Mouse (Mus musculus) heart, embryonic 13.5 days (tissue): ENCODE measurements around the gene Efnb1. TPM values are rescaled to one million over a fixed set of nuclear protein-coding genes. Genes with fewer than 3 reads are reported as not detected.
A peak's percentile ranks its signal among the peaks of the same experiment; 100 is the strongest.

Experiments
- ATAC-seq: fragments of 200-750 bp; cut with Nextera tagmentation; 2 replicates; pipeline ENCODE4 v1.8.0; 2017; ENCODE audit warnings: moderate TSS enrichment; ENCODE audit not compliant: insufficient number of reproducible peaks, low FRiP score, low TSS enrichment; ENCODE audit errors: extremely low read depth
- H3K27ac ChIP-seq: fragments of 300-500 bp; sonication (generic); replicated peaks from 2 replicates; pipeline ENCODE4 v1.5.1; 2015; ENCODE audit warnings: moderate library complexity, mild to moderate bottlenecking, inconsistent platforms
- H3K27me3 ChIP-seq: fragments of 300-500 bp; sonication (generic); replicated peaks from 2 replicates; pipeline ENCODE4 v1.6.1; 2015; ENCODE audit warnings: mild to moderate bottlenecking, inconsistent platforms
- H3K36me3 ChIP-seq: fragments of 300-500 bp; sonication (generic); 2 replicates; pipeline ENCODE4 v1.6.1; 2015; ENCODE audit warnings: mild to moderate bottlenecking, inconsistent platforms
- H3K4me1 ChIP-seq: fragments of 300-500 bp; sonication (generic); 2 replicates; pipeline ENCODE4 v1.6.1; 2015; ENCODE audit warnings: inconsistent platforms
- H3K4me2 ChIP-seq: fragments of 300-500 bp; sonication (generic); 2 replicates; pipeline ENCODE4 v1.6.1; 2015; ENCODE audit warnings: inconsistent platforms, mild to moderate bottlenecking, moderate library complexity
- H3K4me3 ChIP-seq: fragments of 300-500 bp; sonication (generic); 2 replicates; pipeline ENCODE4 v1.5.1; 2015; ENCODE audit warnings: moderate library complexity, mild to moderate bottlenecking, inconsistent platforms
- H3K9ac ChIP-seq: fragments of 300-500 bp; sonication (generic); 2 replicates; pipeline ENCODE4 v1.6.1; 2015; ENCODE audit warnings: inconsistent platforms, mild to moderate bottlenecking, moderate library complexity
- H3K9me3 ChIP-seq: fragments of 300-500 bp; sonication (generic); 2 replicates; pipeline ENCODE4 v1.6.1; 2016; ENCODE audit warnings: inconsistent platforms
- WGBS: fragments of 180-500 bp; shearing (Covaris S2); methylation state at CpG from one replicate; pipeline ENCODE4 v1.1.7; 2015; ENCODE audit warnings: mixed read lengths; 5-methylcytosine and 5-hydroxymethylcytosine counted together
- polyA plus RNA-seq: library from polyadenylated mRNA; unstranded; fragments of >200 nt; fragmentation: Nextera tagmentation; extraction: Ambion mirVana; gene quantifications from 2 replicates; pipeline ENCODE4 v1.2.1, GENCODE M21; 2015

The Efnb1 gene
- polyA plus RNA-seq, 1 experiment from 2014 or later: 20.8 TPM

DNA sequence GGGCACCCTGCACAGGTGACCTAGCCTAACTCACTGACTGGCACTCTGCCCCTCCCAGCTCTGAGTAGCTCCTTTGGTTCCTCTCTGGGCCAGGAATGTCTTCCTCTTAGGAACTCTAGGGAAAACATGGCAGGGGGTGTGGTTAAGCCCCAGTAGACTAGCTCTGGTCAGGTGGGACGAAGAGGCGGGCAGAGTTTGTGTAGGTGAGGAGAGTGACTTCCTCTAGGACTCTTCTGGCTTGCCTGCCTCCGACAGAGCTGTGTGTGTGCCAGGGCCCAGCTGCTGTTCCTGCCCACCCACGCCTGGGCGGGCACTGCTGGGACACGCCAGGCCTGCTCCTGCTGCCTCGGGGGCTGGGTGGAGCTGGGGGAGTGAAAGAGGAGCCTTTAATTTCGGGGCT lies 5.1 kb downstream of the Efnb1 start:
- Histone ChIP-seq H3K27ac (no peak overlapping the region), H3K9ac (0 out of 2 replicates have a peak overlapping the region, but pooled peaks have one; percentile 24), H3K4me2 (peak overlapping the region; percentile 73), H3K4me3 (0 out of 2 replicates have a peak overlapping the region, but pooled peaks have one; percentile 74), H3K36me3 (peaks cover 13% of the 10 kb centered on the region), H3K9me3 (no peaks in the 10 kb centered on the region), H3K27me3 (peaks cover 25% of the 10 kb centered on the region; the same call in 1 of the 2 replicates), H3K4me1 (peaks cover 50% of the 10 kb centered on the region)
- no peak for ATAC-seq
- WGBS: 64% methylated on average over 8 of the region's 8 CpGs

DNA sequence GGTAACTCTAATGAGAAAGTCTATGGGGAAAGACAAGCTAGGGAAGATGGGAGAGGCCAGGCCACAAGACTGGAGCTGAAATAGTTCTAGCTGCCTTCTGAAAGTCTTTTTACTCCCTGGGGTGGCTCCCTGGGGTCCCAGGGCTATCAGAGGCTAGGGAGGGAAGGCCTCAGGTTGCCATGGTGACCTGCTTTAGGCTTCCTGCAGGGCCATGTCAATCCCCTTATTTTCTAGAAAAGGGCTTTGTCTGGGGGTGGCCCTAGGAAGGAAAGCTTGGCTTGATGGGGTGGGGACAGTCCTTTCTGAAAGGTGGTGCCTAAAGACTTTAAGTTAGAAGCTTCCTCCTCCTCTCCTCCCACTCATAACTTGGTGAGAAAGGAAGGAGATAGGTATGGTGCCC lies 6.0 kb downstream of the Efnb1 start:
- Histone ChIP-seq H3K4me1 (peaks cover 50% of the 10 kb centered on the region), H3K9me3 (no peaks in the 10 kb centered on the region), H3K4me3 (no peak overlapping the region), H3K27ac (no peak overlapping the region), H3K27me3 (peaks cover 25% of the 10 kb centered on the region; the same call in 1 of the 2 replicates), H3K4me2 (peak overlapping the region; percentile 73; the same call in 1 of the 2 replicates), H3K9ac (no peak overlapping the region; the same call in 1 of the 2 replicates), H3K36me3 (peaks cover 21% of the 10 kb centered on the region)
- ATAC-seq: no peak

DNA sequence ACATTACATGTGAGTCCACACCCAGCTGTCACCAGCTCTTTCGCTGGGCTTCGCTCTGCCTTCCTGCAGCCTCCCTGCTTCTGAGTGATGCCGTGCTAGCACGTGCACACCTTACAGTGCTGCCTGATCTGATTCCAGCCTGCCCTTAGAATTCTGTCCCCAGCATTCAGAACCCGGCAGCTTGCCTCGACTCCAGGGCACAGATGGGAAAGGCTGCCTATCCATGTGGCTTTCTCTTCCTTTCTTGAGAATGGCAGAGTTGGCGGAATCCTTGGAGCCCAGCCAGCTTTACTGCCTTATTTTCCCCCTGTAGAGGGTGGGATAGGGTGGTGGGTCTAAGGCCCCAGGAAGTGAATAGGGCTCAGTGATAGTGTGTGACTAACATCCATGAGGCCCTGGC lies 9.6 kb downstream of the Efnb1 start:
- no peak overlapping the region for H3K4me2 ChIP-seq
- no peak overlapping the region for H3K9ac ChIP-seq
- peaks cover 36% of the 10 kb centered on the region for H3K4me1 ChIP-seq
- no peak overlapping the region for H3K27ac ChIP-seq
- no peaks in the 10 kb centered on the region for H3K9me3 ChIP-seq
- no peak for ATAC-seq
- H3K36me3 ChIP-seq: peaks cover 53% of the 10 kb centered on the region
- H3K27me3 ChIP-seq: peaks cover 12% of the 10 kb centered on the region; the same call in 1 of the 2 replicates
- WGBS: 79% methylated on average over 7 of the region's 7 CpGs
- no peak overlapping the region for H3K4me3 ChIP-seq

DNA sequence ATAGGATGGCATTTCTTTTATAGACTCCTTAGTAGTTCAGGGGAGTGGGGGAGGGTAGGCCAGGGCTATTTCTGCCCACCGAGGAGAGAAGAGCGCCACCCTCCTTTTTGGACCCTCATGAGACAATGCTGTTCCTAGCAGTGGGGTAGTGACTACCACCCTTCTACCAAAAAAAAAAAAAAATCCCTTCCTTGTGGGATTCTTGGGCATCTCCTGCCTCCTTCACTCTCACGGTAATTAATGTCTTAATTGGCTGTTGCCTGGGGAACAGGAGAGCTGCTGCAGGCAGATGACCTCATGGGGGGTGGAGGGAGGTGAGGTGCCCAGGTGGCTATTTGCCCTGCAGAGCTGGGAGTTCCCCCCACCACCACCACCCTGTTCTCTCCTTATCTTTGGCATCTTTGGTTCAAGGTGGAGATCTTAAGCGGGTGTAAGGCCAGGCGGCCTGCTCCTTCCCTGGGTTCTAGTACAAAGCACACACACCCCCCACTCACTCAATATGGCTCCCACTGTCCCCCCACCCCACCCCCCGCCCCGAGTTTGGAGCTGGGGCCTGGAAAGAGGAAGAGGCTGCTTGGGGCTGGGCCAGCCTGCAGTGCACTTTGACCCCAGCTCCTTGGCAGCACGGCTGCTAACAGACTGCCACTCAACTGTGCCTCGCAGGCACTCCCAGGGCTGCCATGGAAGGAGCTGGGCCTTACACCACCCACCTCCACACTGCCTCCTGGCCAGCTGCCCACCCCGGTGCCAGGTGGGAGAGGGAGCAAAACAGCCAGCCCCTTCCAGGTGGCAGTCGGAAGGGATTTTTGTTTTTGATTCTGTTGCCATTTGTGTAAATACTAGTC lies 12.4 kb downstream of the Efnb1 start:
- H3K4me2 ChIP-seq: no peak overlapping the region
- 0 out of 2 replicates have a peak, but pooled peaks cover 15% of the 10 kb centered on the region for H3K4me1 ChIP-seq
- ATAC-seq: no peak
- no peak overlapping the region for H3K4me3 ChIP-seq
- H3K9ac ChIP-seq: no peak overlapping the region
- peaks cover 55% of the 10 kb centered on the region for H3K36me3 ChIP-seq
- 66% methylated on average over 11 of the region's 11 CpGs for WGBS
- no peak overlapping the region for H3K27ac ChIP-seq
- peaks cover 25% of the 10 kb centered on the region for H3K27me3 ChIP-seq
- H3K9me3 ChIP-seq: no peaks in the 10 kb centered on the region

DNA sequence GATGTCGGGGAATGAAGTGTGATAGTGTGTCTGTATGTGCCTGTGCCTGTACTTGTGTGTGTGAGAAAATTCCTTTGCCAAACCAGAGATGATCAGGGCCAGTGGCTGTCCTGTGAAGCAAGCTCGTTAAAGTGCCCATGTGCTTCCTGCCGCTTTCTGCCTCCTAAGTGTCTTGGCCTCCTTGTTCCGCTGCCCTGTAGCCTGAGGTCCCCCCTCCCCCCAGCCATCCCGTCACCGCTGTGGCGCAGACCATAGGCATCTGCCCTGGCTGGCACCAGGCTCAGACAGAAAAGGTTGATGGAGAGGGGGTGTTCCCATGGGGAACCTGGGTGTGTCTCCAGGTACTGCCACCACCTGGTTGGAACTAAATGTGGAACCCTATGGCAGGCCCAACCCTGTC lies 13.1 kb downstream of the Efnb1 start:
- H3K27ac ChIP-seq: no peak overlapping the region
- no peaks in the 10 kb centered on the region for H3K9me3 ChIP-seq
- no peak overlapping the region for H3K9ac ChIP-seq
- H3K4me3 ChIP-seq: no peak overlapping the region
- peaks cover 55% of the 10 kb centered on the region for H3K36me3 ChIP-seq
- peaks cover 32% of the 10 kb centered on the region for H3K27me3 ChIP-seq
- no peak for ATAC-seq
- no peak overlapping the region for H3K4me2 ChIP-seq
- H3K4me1 ChIP-seq: 0 out of 2 replicates have a peak, but pooled peaks cover 10% of the 10 kb centered on the region
- WGBS: 68% methylated on average over 7 of the region's 7 CpGs

DNA sequence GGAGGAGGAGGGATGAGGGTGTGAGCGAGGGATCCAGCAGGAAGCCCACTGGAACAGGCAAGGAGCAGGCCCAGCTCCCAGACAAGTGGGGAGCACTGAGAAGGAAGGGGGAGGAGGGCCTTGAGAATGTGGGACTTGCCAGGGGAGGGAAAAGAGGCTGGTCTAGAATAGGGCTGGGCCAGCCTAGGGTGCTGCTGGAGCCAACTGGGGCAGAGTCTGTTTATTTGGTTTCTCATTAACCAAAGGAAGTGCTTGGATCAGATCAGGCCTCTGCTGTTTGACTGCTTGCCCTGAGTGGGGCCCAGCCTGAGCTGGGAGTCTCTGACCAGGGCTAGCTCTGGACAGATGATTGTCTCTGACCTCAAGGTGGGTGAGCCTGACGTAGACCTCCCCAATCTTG lies 14.0 kb downstream of the Efnb1 start:
- Histone ChIP-seq H3K9ac (no peak overlapping the region), H3K36me3 (peaks cover 54% of the 10 kb centered on the region), H3K27ac (no peak overlapping the region), H3K27me3 (peaks cover 37% of the 10 kb centered on the region), H3K4me2 (no peak overlapping the region), H3K4me1 (0 out of 2 replicates have a peak, but pooled peaks cover 6% of the 10 kb centered on the region), H3K4me3 (no peak overlapping the region), H3K9me3 (no peaks in the 10 kb centered on the region)
- ATAC-seq: no peak
- WGBS: 76% methylated on average over 2 of the region's 2 CpGs

DNA sequence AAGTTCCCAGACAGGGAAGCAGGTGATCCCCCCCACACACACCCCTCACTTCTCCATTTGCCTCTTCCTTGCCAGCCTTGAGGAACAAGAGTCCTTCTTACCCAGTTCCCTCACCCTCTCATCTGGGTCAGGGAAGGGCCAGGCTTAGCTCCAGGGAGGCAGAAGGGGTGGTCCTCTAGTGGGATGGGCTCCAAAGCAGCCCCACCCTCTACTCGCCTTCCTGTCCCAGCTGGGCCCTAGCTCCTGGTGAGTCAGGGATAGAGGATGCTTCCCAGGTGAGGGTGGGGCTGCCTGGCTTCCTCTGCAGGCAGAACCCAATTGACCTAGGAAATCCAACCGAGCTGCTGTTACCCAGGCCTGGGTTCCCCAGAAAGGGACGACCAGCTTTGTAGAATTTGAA lies 14.8 kb downstream of the Efnb1 start:
- Histone ChIP-seq H3K4me3 (no peak overlapping the region), H3K27me3 (peaks cover 40% of the 10 kb centered on the region)
- ATAC-seq: no peak

DNA sequence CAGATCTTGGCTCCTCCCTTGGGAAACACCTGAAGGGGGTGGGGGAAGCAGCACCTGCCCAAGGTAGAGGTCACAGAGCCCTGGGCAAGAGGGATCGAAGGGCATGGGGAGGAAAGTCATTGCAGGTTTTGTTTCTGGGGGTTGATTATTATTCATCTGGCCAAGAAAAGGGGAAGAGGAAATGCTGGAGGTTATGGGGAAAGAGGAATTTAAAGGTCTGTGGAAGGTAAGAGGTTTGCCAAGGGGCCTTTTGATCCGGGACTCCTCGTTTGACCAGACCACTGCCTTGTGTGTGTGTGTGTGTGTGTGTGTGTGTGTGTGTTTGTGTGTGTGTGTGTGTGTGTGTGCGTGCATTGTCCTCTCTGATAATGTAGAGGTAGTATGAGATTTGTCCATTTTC lies 15.5 kb downstream of the Efnb1 start:
- peaks cover 47% of the 10 kb centered on the region for H3K27me3 ChIP-seq

More for the DNA sequence above, 14.8 kb downstream of the Efnb1 start:
- Histone ChIP-seq H3K27ac (no peak overlapping the region), H3K4me2 (no peak overlapping the region), H3K4me1 (0 out of 2 replicates have a peak, but pooled peaks cover 5% of the 10 kb centered on the region), H3K9me3 (no peaks in the 10 kb centered on the region), H3K36me3 (peaks cover 46% of the 10 kb centered on the region), H3K9ac (no peak overlapping the region)
- 61% methylated on average over 3 of the region's 3 CpGs for WGBS

DNA sequence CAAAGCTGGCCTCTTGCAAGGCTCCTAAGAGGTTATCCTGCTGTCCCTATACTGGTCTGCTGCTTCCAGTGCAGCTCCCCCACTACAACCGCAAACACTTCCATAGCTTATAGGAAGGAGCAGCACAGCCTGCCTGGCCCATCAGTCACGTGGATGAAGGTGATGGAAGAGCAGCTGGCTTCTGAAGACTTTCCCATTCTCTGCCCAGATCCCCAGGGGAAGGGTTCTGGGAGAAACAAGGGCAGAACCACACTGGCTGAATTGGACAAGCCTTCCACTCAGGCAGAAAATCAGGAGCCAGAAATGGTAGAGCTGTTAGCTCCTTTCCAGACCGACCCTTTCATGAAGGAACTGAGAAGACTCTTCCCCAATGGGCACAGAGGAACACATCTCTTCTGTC lies 16.2 kb downstream of the Efnb1 start:
- Histone ChIP-seq H3K4me3 (no peak overlapping the region), H3K4me1 (peaks cover 13% of the 10 kb centered on the region; the same call in 1 of the 2 replicates), H3K9me3 (no peaks in the 10 kb centered on the region), H3K27me3 (peaks cover 54% of the 10 kb centered on the region), H3K4me2 (no peak overlapping the region), H3K9ac (no peak overlapping the region), H3K27ac (no peak overlapping the region), H3K36me3 (peaks cover 32% of the 10 kb centered on the region)
- no peak for ATAC-seq
- WGBS: 43% methylated on average over 3 of the region's 3 CpGs

More for the DNA sequence above, 15.5 kb downstream of the Efnb1 start:
- Histone ChIP-seq H3K4me2 (no peak overlapping the region), H3K4me1 (peaks cover 8% of the 10 kb centered on the region; the same call in 1 of the 2 replicates), H3K9ac (no peak overlapping the region), H3K27ac (no peak overlapping the region), H3K9me3 (no peaks in the 10 kb centered on the region), H3K36me3 (peaks cover 39% of the 10 kb centered on the region), H3K4me3 (no peak overlapping the region)
- ATAC-seq: no peak
- WGBS: 86% methylated on average over 4 of the region's 4 CpGs

DNA sequence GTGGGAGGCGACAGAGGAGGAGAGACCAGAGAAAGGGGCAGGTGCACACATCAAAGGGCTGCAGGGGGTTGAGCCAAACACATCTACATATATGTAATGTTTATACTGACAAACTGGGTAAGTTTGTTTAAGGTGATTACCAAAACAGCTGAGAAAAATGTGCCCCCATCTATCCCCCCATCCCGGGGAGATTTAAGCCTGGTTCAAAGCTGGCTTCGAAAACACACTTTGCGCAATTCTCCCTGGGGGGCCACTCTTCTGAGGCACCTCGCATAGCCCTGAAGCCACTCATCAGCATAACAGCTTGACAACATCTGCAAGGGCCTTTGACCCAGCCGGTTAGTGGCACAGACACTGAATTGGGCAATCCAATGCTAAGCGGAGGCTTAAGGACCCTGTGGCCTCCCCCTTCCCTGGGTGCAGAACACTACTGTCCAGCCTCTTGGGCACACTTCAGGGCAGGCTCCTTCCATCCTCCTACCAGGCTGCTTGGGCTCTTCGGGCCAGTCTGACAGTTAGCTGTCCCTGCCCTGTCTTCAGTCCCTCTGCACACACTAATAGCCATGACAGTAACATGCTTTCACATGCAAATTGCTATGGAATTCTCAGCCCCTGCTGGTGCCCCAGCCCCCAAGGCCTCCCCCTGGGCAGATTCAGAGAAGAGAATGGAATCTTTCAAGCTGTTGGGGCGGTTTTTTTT lies 16.8 kb downstream of the Efnb1 start:
- no peak overlapping the region for H3K27ac ChIP-seq
- H3K9ac ChIP-seq: no peak overlapping the region
- H3K9me3 ChIP-seq: no peaks in the 10 kb centered on the region
- no peak overlapping the region for H3K4me2 ChIP-seq
- peaks cover 59% of the 10 kb centered on the region for H3K27me3 ChIP-seq
- 38% methylated on average over 9 of the region's 9 CpGs for WGBS
- no peak for ATAC-seq
- peaks cover 14% of the 10 kb centered on the region; the same call in 1 of the 2 replicates for H3K4me1 ChIP-seq
- H3K4me3 ChIP-seq: no peak overlapping the region
- peaks cover 27% of the 10 kb centered on the region for H3K36me3 ChIP-seq

DNA sequence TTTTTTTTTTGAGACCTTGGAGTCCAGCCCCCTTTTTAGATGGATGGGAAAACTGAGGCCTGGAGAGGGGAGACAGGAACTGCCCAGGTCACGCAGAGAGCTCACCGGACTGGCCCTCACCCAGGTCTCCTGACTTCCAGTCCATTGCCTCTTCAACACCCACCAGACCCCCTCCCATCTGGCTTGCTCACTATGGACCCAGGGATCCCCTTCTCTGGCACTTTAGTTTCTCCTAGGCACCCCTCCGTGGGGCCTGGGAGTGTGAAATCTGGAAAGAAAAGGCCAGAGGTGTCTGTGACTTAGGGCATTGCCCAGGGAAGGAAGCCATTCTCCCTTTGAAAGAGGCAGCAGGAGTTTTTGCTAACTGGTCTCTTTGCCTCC lies 17.3 kb downstream of the Efnb1 start:
- no peak for ATAC-seq
- Histone ChIP-seq H3K4me3 (no peak overlapping the region), H3K9me3 (no peaks in the 10 kb centered on the region), H3K27ac (no peak overlapping the region), H3K4me1 (peaks cover 14% of the 10 kb centered on the region; the same call in 1 of the 2 replicates), H3K36me3 (peaks cover 21% of the 10 kb centered on the region), H3K27me3 (peaks cover 62% of the 10 kb centered on the region), H3K4me2 (no peak overlapping the region), H3K9ac (no peak overlapping the region)
- 31% methylated on average over 3 of the region's 3 CpGs for whole genome bisulfite sequencing
